9 mouse cellular contexts compared by ENCODE assay signal in the genomic region with DNA sequence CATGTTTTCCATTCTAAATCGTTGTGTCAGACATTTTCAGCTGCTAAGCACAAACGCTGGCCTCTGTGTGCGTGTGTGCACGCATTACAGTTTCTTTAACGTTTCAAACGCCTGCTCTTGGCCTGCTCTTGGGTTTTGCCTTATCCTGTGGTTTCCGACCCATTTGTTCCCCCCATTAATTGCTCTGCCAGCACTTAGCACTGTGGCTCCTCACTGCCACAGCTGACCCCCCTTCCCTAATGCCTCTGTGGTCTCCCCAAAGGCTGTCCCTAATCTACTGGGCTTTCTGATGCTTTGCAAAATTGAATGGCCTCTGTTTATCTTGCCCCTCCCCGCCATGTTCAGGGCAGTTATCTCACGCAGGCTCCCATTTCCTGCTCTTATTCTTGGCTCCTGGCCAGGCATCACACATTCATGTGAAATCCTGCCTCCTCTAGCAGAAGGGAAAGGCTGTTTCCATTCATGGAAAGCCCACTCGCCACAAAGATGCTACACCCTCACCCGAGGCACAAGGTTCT.
A peak's percentile ranks its signal among the peaks of the same experiment; 100 is the strongest.
DNase-seq lines count a peak whose midpoint lies in the region; ATAC-seq lines count a peak whose summit lies in the region.
"Had no signal": no experiment of that assay in that cellular context is flagged by ENCODE, and none has a peak within 500 bp of the region (broad histone marks: within the 10 kb centered on the region; RNA-seq: fewer than 3 reads in every experiment).

No protein-coding gene starts in this region.

- WGBS in forebrain, embryonic 11.5 days, result 64% methylated on average over 11 of the region's 11 CpGs
- 63% methylated on average over 11 of the region's 11 CpGs for WGBS in hindbrain, embryonic 10.5 days
- WGBS in limb, embryonic 12.5 days, result 22% methylated on average over 11 of the region's 11 CpGs
- 49% methylated on average over 11 of the region's 11 CpGs for WGBS in midbrain, embryonic 14.5 days

- no peaks in the 10 kb centered on the region for H3K27me3 ChIP-seq in forebrain, embryonic 11.5 days (ENCODE audit: control insufficient read depth, insufficient read depth, low read length)
- H3K27me3 ChIP-seq in hindbrain, embryonic 10.5 days (ENCODE audit: insufficient read depth, poor library complexity, severe bottlenecking), result no peaks in the 10 kb centered on the region
- no peaks in the 10 kb centered on the region for H3K27me3 ChIP-seq in limb, embryonic 12.5 days
- H3K27me3 ChIP-seq in midbrain, embryonic 14.5 days (ENCODE audit: control insufficient read depth, insufficient read depth, low read length), result no peaks in the 10 kb centered on the region

- no peaks in the 10 kb centered on the region for H3K36me3 ChIP-seq in forebrain, embryonic 11.5 days (ENCODE audit: control insufficient read depth, insufficient read depth, low read length)
- H3K36me3 ChIP-seq in hindbrain, embryonic 10.5 days, result no peaks in the 10 kb centered on the region
- H3K36me3 ChIP-seq in limb, embryonic 12.5 days, result no peaks in the 10 kb centered on the region
- no peaks in the 10 kb centered on the region for H3K36me3 ChIP-seq in midbrain, embryonic 14.5 days (ENCODE audit: control insufficient read depth, insufficient read depth, low read length)

- no peak for ATAC-seq in forebrain, embryonic 11.5 days (replicated peaks; ENCODE audit: low FRiP score)
- ATAC-seq in limb, embryonic 12.5 days (ENCODE audit: insufficient number of reproducible peaks, insufficient read depth, low FRiP score, low TSS enrichment, low read depth), result peak; percentile 89
- no peak for ATAC-seq in midbrain, embryonic 14.5 days (ENCODE audit: low FRiP score, low TSS enrichment)

- H3K4me1 ChIP-seq in forebrain, embryonic 11.5 days (replicated peaks; ENCODE audit: control insufficient read depth, insufficient read depth, low read length), result 0 out of 2 replicates have a peak, but pooled peaks cover 2% of the 10 kb centered on the region
- H3K4me1 ChIP-seq in hindbrain, embryonic 10.5 days (replicated peaks), result peaks cover 13% of the 10 kb centered on the region; the same call in 1 of the 2 replicates
- H3K4me1 ChIP-seq in limb, embryonic 12.5 days (replicated peaks), result peaks cover 49% of the 10 kb centered on the region
- peaks cover 5% of the 10 kb centered on the region; the same call in 1 of the 2 replicates for H3K4me1 ChIP-seq in midbrain, embryonic 14.5 days (ENCODE audit: control insufficient read depth, insufficient read depth, low read length)

- no peak overlapping the region for H3K4me3 ChIP-seq in forebrain, embryonic 11.5 days (ENCODE audit: low read depth, low read length)
- no peak overlapping the region for H3K4me3 ChIP-seq in hindbrain, embryonic 10.5 days
- no peak overlapping the region for H3K4me3 ChIP-seq in limb, embryonic 12.5 days (replicated peaks)
- H3K4me3 ChIP-seq in midbrain, embryonic 14.5 days (replicated peaks; ENCODE audit: low read depth, low read length), result no peak overlapping the region
- H3K4me3 ChIP-seq: myocyte had no signal

- H3K9me3 ChIP-seq in forebrain, embryonic 11.5 days (ENCODE audit: control insufficient read depth, low read length), result no peaks in the 10 kb centered on the region
- H3K9me3 ChIP-seq in hindbrain, embryonic 10.5 days, result no peaks in the 10 kb centered on the region
- H3K9me3 ChIP-seq in limb, embryonic 12.5 days, result no peaks in the 10 kb centered on the region
- no peaks in the 10 kb centered on the region for H3K9me3 ChIP-seq in midbrain, embryonic 14.5 days (ENCODE audit: control insufficient read depth, low read length)

- H3K4me2 ChIP-seq in forebrain, embryonic 11.5 days (ENCODE audit: low read depth, low read length, severe bottlenecking), result no peak overlapping the region
- H3K4me2 ChIP-seq in limb, embryonic 12.5 days, result peak overlapping the region; percentile 33
- H3K4me2 ChIP-seq in midbrain, embryonic 14.5 days (ENCODE audit: low read length), result no peak overlapping the region

- H3K9ac ChIP-seq in forebrain, embryonic 11.5 days (ENCODE audit: low read length), result no peak overlapping the region
- H3K9ac ChIP-seq in limb, embryonic 12.5 days (replicated peaks), result no peak overlapping the region
- H3K9ac ChIP-seq in midbrain, embryonic 14.5 days (replicated peaks; ENCODE audit: low read length), result no peak overlapping the region

- DNase-seq in brain, embryonic 18.5 days (ENCODE audit: low read depth, low spot score), result peak; percentile 14
- peak; percentile 58 for DNase-seq in forebrain, embryonic 11.5 days (ENCODE audit: low spot score)
- DNase-seq in hindbrain, embryonic 10.5 days (ENCODE audit: low spot score), result peak; percentile 49
- DNase-seq in midbrain, embryonic 14.5 days, result peak; percentile 69
- DNase-seq in cerebellum, adult 9-11 months, result no peak
- DNase-seq in cerebellum, postnatal 4 days (ENCODE audit: low spot score in 2 of 2), result no peak
- no peak for DNase-seq in layer of hippocampus, adult 18-20 months (ENCODE audit: low spot score in 2 of 2)

- 0 out of 2 replicates have a peak overlapping the region, but pooled peaks have one; percentile 3 for H3K27ac ChIP-seq in forebrain, embryonic 11.5 days (ENCODE audit: low read depth, low read length)
- peak overlapping the region; percentile 74 for H3K27ac ChIP-seq in hindbrain, embryonic 10.5 days
- H3K27ac ChIP-seq in limb, embryonic 12.5 days, result peak overlapping the region; percentile 88
- no peak overlapping the region for H3K27ac ChIP-seq in midbrain, embryonic 14.5 days (replicated peaks; ENCODE audit: low read depth, low read length)

Comparison
In these comparisons a context has a peak if more than half of its experiments do, and no peak if none do; other contexts are left out.
1. DNase-seq: peak in brain, embryonic 18.5 days (single experiment), forebrain, embryonic 11.5 days (single experiment), hindbrain, embryonic 10.5 days (single experiment) and midbrain, embryonic 14.5 days (single experiment); none in cerebellum, adult 9-11 months (single experiment), cerebellum, postnatal 4 days (0 of 2) and layer of hippocampus, adult 18-20 months (0 of 2).